Mouse (Mus musculus) midbrain, embryonic 10.5 days (tissue): Measurements from ENCODE around the gene Dennd4a. TPM values are rescaled to one million over a fixed set of nuclear protein-coding genes. Genes with fewer than 3 reads are reported as not detected.

Source experiments
- polyA plus RNA-seq: library from polyadenylated mRNA; unstranded; fragments of >200 nt; fragmentation: Nextera tagmentation; extraction: Ambion mirVana; gene quantifications from 2 replicates; pipeline ENCODE4 v1.2.1, GENCODE M21; 2016

The Dennd4a gene
- polyA plus RNA-seq, 1 experiment from 2014 or later = 6.7 TPM

Other genes starting within 250 kb of the Dennd4a start
- 275 and 277 TPM in 2 replicates for gene Rab11a, start 73.6 kb upstream of the Dennd4a start, polyA plus RNA-seq
- 0.02 TPM in 1 of 2 replicates, not detected in the other for gene Slc24a1, start 140.3 kb downstream of the Dennd4a start, polyA plus RNA-seq
- gene Ints14, start 149.6 kb downstream of the Dennd4a start, polyA plus RNA-seq = 69.7 and 74.0 TPM in 2 replicates
- gene Hacd3, start 210.4 kb downstream of the Dennd4a start, polyA plus RNA-seq = 110 and 123 TPM in 2 replicates
- 37.6 and 44.4 TPM in 2 replicates for gene Dpp8, start 221.1 kb downstream of the Dennd4a start, polyA plus RNA-seq